Mouse (Mus musculus) bone marrow, adult 2 months (tissue): ENCODE measurements around the gene Plk5.

Experiments used
- CTCF ChIP-seq: fragments of 200-500 bp; IDR thresholded peaks from 2 replicates; pipeline ENCODE4 v1.5.1; 2011; ENCODE audit warnings: low read length, control low read depth; ENCODE audit not compliant: control insufficient read depth, insufficient read depth
- POLR2A ChIP-seq: fragments of 200-500 bp; IDR thresholded peaks from 2 replicates; pipeline ENCODE4 v1.6.1; 2011; ENCODE audit warnings: low read depth, mild to moderate bottlenecking, control low read depth, low read length, borderline replicate concordance; ENCODE audit not compliant: control insufficient read depth

- TF ChIP-seq CTCF (no peak), POLR2A (no peak)
Measured at GRCm38 (mm10) chr10:80351896-80352295, 4.4 kb upstream of the Plk5 start.
